Comparison of ENCODE assay signal across 22 mouse cellular contexts in genomic region chr5:4498425-4498824, GRCm38 (mm10).
A peak's percentile ranks its signal among the peaks of the same experiment; 100 is the strongest.
DNase-seq lines count a peak whose midpoint lies in the region; ATAC-seq and TF ChIP-seq lines count a peak whose summit lies in the region.
"Had no signal": no experiment of that assay in that cellular context is flagged by ENCODE, and none has a peak within 500 bp of the region (broad histone marks: within the 10 kb centered on the region; RNA-seq: fewer than 3 reads in every experiment).

No protein-coding gene starts in this region.

- TF ChIP-seq EP300 in heart, postnatal 0 days (IDR thresholded peaks at IDR 0.05; ENCODE audit: low read depth): no peak

- TF ChIP-seq POLR2A in brain, embryonic 14.5 days (IDR thresholded peaks at IDR 0.05; ENCODE audit: borderline replicate concordance, extremely low read depth, insufficient read depth, insufficient read length, poor library complexity, severe bottlenecking): no peak

- H3K27me3 ChIP-seq in heart, embryonic 11.5 days (ENCODE audit: control insufficient read depth, insufficient read depth, low read length): no peaks in the 10 kb centered on the region
- H3K27me3 ChIP-seq in heart, postnatal 0 days (ENCODE audit: control insufficient read depth, insufficient read depth, low read length): no peaks in the 10 kb centered on the region
- H3K27me3 ChIP-seq: embryonic facial prominence, embryonic 12.5 days; limb, embryonic 13.5 days; Patski had no signal

- 74% methylated on average over 3 of the region's 3 CpGs for WGBS in heart, embryonic 11.5 days (ENCODE audit: insufficient replicate concordance)
- 56% methylated on average over 3 of the region's 3 CpGs for WGBS in heart, postnatal 0 days

- no peak for TF ChIP-seq CTCF in heart, postnatal 0 days (IDR thresholded peaks at IDR 0.05; ENCODE audit: low read depth)
- no peak for TF ChIP-seq CTCF in brain, embryonic 14.5 days (IDR thresholded peaks at IDR 0.05; ENCODE audit: borderline replicate concordance, extremely low read depth, insufficient read depth, insufficient read length)

- peaks cover 18% of the 10 kb centered on the region for H3K4me1 ChIP-seq in heart, embryonic 11.5 days (ENCODE audit: control insufficient read depth, insufficient read depth, low read length)
- peaks cover 13% of the 10 kb centered on the region for H3K4me1 ChIP-seq in heart, postnatal 0 days (ENCODE audit: control insufficient read depth, insufficient read depth)

- DNase-seq in adrenal gland, adult (ENCODE audit: inconsistent age in 2 of 2, low spot score in 1 of 2): peak; percentile 31 to 70
- DNase-seq in adrenal gland, postnatal 4 days (ENCODE audit: low spot score in 2 of 2): no peak
- DNase-seq in heart, adult 11 months: peak; percentile 79
- DNase-seq in heart, postnatal 0 days (ENCODE audit: low spot score): peak; percentile 13
- DNase-seq in heart, postnatal 36 days: no peak
- DNase-seq in brain, embryonic 14.5 days (ENCODE audit: low read depth): peak; percentile 31
- DNase-seq: cerebellum, adult 9-11 months; gastrocnemius, postnatal 10 days; kidney, postnatal 4 days; layer of hippocampus, adult 9-11 months; thymus, postnatal 36 days had no signal

- no peaks in the 10 kb centered on the region for H3K36me3 ChIP-seq in heart, embryonic 11.5 days (ENCODE audit: control insufficient read depth, insufficient read depth, low read length)
- H3K36me3 ChIP-seq in heart, postnatal 0 days (replicated peaks; ENCODE audit: control insufficient read depth, insufficient read depth, low read length): no peaks in the 10 kb centered on the region
- H3K36me3 ChIP-seq: embryonic facial prominence, embryonic 12.5 days; limb, embryonic 13.5 days; midbrain, embryonic 12.5 days; neural tube, embryonic 13.5 days had no signal

- no peak overlapping the region for H3K27ac ChIP-seq in heart, embryonic 11.5 days (ENCODE audit: low read depth, low read length)
- H3K27ac ChIP-seq in heart, postnatal 0 days (ENCODE audit: low read depth): peak overlapping the region; percentile 50
- H3K27ac ChIP-seq: embryonic facial prominence, embryonic 12.5 days; hindbrain, embryonic 14.5 days; left cerebral cortex, adult 2 months; limb, embryonic 13.5 days; liver, embryonic 14.5 days; midbrain, embryonic 12.5 days; neural tube, embryonic 13.5 days had no signal

- H3K4me3 ChIP-seq in heart, embryonic 11.5 days (ENCODE audit: low read depth, low read length): no peak overlapping the region
- H3K4me3 ChIP-seq in heart, postnatal 0 days (ENCODE audit: low read depth, low read length): no peak overlapping the region
- H3K4me3 ChIP-seq: embryonic facial prominence, embryonic 12.5 days; erythroblast, embryonic 14.5 days; left cerebral cortex, adult 2 months; limb, embryonic 13.5 days; midbrain, embryonic 12.5 days; neural tube, embryonic 13.5 days had no signal

- ATAC-seq in heart, embryonic 11.5 days (replicated peaks; ENCODE audit: insufficient number of reproducible peaks, low FRiP score, low TSS enrichment): no peak
- no peak for ATAC-seq in heart, postnatal 0 days (ENCODE audit: insufficient read depth, low read depth)
- no peak for ATAC-seq in monocyte, adult 5-6 weeks (replicated peaks; ENCODE audit: insufficient number of reproducible peaks, low FRiP score, low TSS enrichment, poor library complexity, severe bottlenecking)
- ATAC-seq: Patski had no signal

- intact Hi-C loops in heart, postnatal 36 days (cut with DNase I): no loop called here

- H3K4me2 ChIP-seq in heart, embryonic 11.5 days: no peak overlapping the region
- H3K4me2 ChIP-seq in heart, postnatal 0 days (ENCODE audit: low read depth, low read length): peak overlapping the region; percentile 17; the same call in 1 of the 2 replicates
- H3K4me2 ChIP-seq: embryonic facial prominence, embryonic 12.5 days; hindbrain, embryonic 14.5 days; neural tube, embryonic 13.5 days had no signal

- H3K9me3 ChIP-seq in heart, embryonic 11.5 days (replicated peaks; ENCODE audit: control insufficient read depth, low read length): no peaks in the 10 kb centered on the region
- H3K9me3 ChIP-seq in heart, postnatal 0 days (replicated peaks; ENCODE audit: control insufficient read depth, low read length): no peaks in the 10 kb centered on the region
- H3K9me3 ChIP-seq: embryonic facial prominence, embryonic 12.5 days; limb, embryonic 13.5 days; midbrain, embryonic 12.5 days; neural tube, embryonic 13.5 days had no signal

- no peak overlapping the region for H3K9ac ChIP-seq in heart, embryonic 11.5 days (ENCODE audit: low read depth, low read length)
- H3K9ac ChIP-seq in heart, postnatal 0 days (replicated peaks; ENCODE audit: low read depth, low read length): no peak overlapping the region
- H3K9ac ChIP-seq: embryonic facial prominence, embryonic 12.5 days; hindbrain, embryonic 14.5 days; limb, embryonic 13.5 days; liver, embryonic 14.5 days; midbrain, embryonic 12.5 days; neural tube, embryonic 13.5 days had no signal

Comparison
In these comparisons a context has a peak if more than half of its experiments do, and no peak if none do; other contexts are left out.
1. DNase-seq: peak in adrenal gland, adult (2 of 2), heart, adult 11 months (single experiment), heart, postnatal 0 days (single experiment) and brain, embryonic 14.5 days (single experiment); none in adrenal gland, postnatal 4 days (0 of 2) and heart, postnatal 36 days (0 of 2).